Mouse (Mus musculus): ENCODE results near the gene Clba1. TPM values are rescaled to one million over a fixed set of nuclear protein-coding genes. Genes with fewer than 3 reads are reported as not detected.
A peak's percentile ranks its signal among the peaks of the same experiment; 100 is the strongest.

The Clba1 gene
- 7.6 and 8.0 TPM in 2 replicates for polyA plus RNA-seq (2015; fragmentation: Nextera tagmentation; extraction: Ambion mirVana)

DNA sequence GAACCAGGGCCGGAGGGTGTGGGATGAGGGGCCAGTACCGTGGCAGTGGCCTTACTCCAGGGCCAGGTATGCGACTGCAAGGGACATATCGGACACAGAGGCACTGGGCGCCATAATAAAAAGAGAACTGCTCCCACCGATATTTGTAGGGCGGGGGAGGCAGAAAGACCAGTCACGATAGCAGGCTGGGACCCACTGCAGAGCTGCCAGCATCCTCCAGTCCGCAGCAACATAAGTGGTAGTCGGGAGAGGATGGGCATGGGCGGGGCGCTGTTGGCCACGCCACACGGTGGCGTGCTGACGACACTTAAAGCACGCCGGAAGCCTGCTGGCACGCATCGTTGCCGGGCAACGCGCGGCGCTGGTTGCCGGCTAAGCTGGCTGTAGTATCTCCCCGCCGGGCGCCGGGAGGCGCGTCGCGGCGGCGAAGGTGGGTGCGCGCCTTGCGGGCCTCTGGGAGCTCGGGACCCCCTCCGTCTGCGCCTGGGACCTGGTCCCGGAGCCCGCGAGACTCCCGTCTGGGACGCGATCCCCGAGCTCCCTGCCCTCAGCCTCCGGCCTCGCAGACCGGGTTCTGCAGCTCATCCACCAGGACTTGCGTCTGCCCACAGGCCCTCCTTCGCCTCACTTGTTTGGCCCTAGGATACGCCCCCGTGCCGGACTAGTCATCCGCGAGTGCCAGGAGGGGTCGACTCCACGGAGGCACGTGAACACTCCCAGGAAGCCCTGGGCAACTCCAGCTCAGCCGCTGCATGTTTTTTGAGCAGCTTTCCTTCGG lies at the start of gene Clba1:
Gene Clba1 (plus strand): TSS at position 351 of the 778 bp plus-strand sequence.
- peak within 1 kb of the TSS; percentile 80 for H3K9ac ChIP-seq
- peaks cover 50% of the 10 kb centered on the region for H3K4me1 ChIP-seq
- no peaks in the 10 kb centered on the region for H3K9me3 ChIP-seq
- peaks cover 9% of the 10 kb centered on the region for H3K36me3 ChIP-seq
- ATAC-seq (ENCODE audit: extremely low read depth, insufficient number of reproducible peaks, low FRiP score, low TSS enrichment) = peak; percentile 79; the same call in 1 of the 2 replicates
- H3K27me3 ChIP-seq (replicated peaks) = peaks cover 42% of the 10 kb centered on the region
- WGBS = 2% methylated on average over 55 of the region's 64 CpGs
- peak within 1 kb of the TSS; percentile 40 for H3K27ac ChIP-seq (replicated peaks)
- H3K4me3 ChIP-seq = peak within 1 kb of the TSS; percentile 65
- H3K4me2 ChIP-seq = peak within 1 kb of the TSS; percentile 86

DNA sequence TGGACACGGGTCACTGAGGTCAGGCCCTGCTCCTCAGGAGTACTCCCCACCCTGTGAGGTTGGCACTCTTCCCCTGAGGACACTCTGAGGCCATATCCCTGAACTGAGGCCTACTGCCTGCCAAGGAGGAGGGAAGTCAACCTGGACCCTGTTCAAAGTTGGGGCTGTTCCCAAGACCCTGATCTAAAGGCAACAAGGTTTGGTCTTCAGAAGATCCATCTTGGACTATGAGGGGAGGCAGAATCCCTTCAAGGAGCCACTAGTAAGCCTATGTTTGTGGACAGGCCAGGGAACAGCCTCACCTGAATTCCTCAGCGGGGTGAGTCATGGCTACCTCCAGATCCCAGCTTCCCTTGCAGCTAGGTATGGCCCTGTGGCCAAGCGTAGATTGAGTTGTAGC lies 49.3 kb upstream of the Clba1 start:
- H3K9ac ChIP-seq = no peak overlapping the region
- H3K9me3 ChIP-seq = no peaks in the 10 kb centered on the region
- no peak overlapping the region for H3K4me3 ChIP-seq
- no peak for ATAC-seq (ENCODE audit: extremely low read depth, insufficient number of reproducible peaks, low FRiP score, low TSS enrichment)
- WGBS = 74% methylated on average over 3 of the region's 3 CpGs
- H3K4me2 ChIP-seq = no peak overlapping the region
- H3K36me3 ChIP-seq = no peaks in the 10 kb centered on the region
- no peak overlapping the region for H3K27ac ChIP-seq (replicated peaks)
- 0 out of 2 replicates have a peak, but pooled peaks cover 8% of the 10 kb centered on the region for H3K27me3 ChIP-seq (replicated peaks)
- no peaks in the 10 kb centered on the region for H3K4me1 ChIP-seq

DNA sequence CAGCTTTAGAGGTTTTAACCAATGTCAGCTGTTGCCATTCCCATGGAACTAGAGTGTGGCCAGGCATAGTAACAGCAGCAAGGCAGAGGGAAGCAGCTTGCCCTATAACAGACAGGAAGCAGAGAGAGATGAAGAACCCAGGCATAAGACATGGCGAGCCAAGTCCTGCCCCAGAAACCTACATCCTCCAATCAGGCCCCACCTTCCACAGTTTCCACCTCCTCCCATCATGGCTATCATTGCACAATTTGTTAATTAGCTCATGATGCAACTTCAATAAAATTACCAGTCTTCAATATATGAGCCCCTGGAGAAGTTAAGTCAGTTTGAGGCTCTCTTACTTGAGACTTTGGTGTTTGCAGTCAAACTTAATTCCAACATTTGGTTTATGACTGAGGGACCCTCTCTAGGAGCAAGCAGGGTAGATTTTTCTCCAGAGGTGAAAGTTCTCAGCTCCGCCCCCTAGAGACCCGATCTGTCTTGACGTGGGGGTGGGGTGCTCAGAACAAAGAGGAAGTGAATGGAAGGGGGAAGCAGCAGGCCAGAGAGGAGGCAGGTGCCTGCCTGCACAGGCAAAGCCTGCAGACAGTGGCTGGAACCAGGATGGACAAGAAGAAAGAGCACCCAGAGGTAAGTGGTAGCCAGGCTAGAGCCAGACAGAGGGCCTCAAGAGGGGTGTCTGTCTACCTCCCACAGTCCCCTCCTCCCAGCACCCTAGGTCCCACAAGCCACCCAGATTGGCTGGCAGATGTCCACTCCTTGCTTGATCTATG lies 48.4 kb upstream of the Clba1 start, which contains the start of gene Pld4:
Gene Pld4 (plus strand): TSS at position 502 of the 773 bp plus-strand sequence.
- Histone ChIP-seq H3K4me3 (no peak within 1 kb of the TSS), H3K27ac (replicated peaks) (no peak within 1 kb of the TSS), H3K4me1 (no peaks in the 10 kb centered on the region), H3K9me3 (no peaks in the 10 kb centered on the region), H3K9ac (no peak within 1 kb of the TSS), H3K27me3 (replicated peaks) (0 out of 2 replicates have a peak, but pooled peaks cover 4% of the 10 kb centered on the region), H3K36me3 (no peaks in the 10 kb centered on the region), H3K4me2 (no peak within 1 kb of the TSS)
- WGBS = 35% methylated on average over 4 of the region's 4 CpGs
- ATAC-seq (ENCODE audit: extremely low read depth, insufficient number of reproducible peaks, low FRiP score, low TSS enrichment) = no peak; the same call in 1 of the 2 replicates

DNA sequence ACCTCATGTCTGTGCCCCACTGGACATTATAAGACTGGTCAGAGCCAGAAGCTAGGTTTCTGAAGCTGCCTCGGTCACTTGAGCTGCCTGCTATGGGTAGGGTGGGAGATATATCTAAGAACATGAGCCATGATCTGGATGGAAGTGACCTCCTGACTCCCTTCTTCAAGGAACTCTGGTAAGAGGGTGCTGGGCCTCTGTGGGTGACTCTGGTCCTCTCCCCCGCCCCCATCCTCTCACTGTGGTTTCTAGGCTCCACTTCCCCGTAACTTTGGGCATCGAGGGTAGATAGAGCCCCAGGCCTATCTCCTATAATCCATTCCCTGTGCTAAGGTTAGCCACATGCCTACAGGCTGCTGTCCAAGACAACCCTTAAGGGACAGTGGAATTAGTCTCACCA lies 47.3 kb upstream of the Clba1 start:
- H3K4me1 ChIP-seq = no peaks in the 10 kb centered on the region
- H3K4me3 ChIP-seq = no peak overlapping the region
- no peaks in the 10 kb centered on the region for H3K9me3 ChIP-seq
- H3K36me3 ChIP-seq = no peaks in the 10 kb centered on the region
- H3K9ac ChIP-seq = no peak overlapping the region
- no peak for ATAC-seq (ENCODE audit: extremely low read depth, insufficient number of reproducible peaks, low FRiP score, low TSS enrichment)
- 76% methylated on average over 4 of the region's 4 CpGs for WGBS
- H3K27ac ChIP-seq (replicated peaks) = no peak overlapping the region
- no peaks in the 10 kb centered on the region for H3K27me3 ChIP-seq (replicated peaks)
- H3K4me2 ChIP-seq = no peak overlapping the region

DNA sequence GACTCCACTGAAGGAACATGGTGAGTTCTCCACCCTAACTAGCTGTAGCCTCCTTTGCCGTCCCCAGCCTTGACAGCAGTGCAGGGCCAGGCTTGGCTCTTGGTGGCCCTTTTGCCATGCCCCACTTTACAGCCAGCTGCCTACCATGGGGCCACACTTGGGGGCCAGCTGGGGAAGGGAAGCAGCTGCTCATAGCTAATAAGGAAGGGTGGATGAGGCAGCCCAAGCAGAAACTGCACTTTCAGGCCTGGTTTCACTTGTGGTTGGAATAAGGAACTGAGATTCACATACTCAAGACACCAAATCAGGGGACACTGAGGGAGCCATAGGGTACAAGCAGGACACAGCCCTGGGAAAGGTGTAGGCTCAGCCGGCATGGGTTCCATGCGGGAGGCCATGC lies 46.7 kb upstream of the Clba1 start:
- H3K9ac ChIP-seq = no peak overlapping the region
- WGBS = 82% methylated on average over 3 of the region's 3 CpGs
- ATAC-seq (ENCODE audit: extremely low read depth, insufficient number of reproducible peaks, low FRiP score, low TSS enrichment) = no peak
- no peak overlapping the region for H3K4me2 ChIP-seq
- no peaks in the 10 kb centered on the region for H3K27me3 ChIP-seq (replicated peaks)
- H3K36me3 ChIP-seq = no peaks in the 10 kb centered on the region
- H3K9me3 ChIP-seq = no peaks in the 10 kb centered on the region
- H3K4me1 ChIP-seq = no peaks in the 10 kb centered on the region
- no peak overlapping the region for H3K4me3 ChIP-seq
- no peak overlapping the region for H3K27ac ChIP-seq (replicated peaks)

DNA sequence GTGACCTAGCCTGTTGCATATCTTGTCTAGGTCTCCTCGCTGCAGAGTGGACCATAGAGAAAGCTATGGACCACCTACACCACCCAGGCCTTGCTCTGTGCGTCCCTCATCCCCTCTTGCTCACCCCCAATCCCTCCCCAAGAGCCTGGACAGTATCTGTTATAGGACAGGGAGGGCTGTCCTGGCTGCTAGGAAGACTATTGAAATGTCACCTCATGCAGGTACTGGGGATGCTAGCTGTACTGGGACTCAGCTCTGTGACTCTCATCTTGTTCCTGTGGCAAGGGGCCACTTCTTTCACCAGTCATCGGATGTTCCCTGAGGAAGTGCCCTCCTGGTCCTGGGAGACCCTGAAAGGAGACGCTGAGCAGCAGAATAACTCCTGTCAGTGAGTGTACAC lies 45.6 kb upstream of the Clba1 start:
- H3K27ac ChIP-seq (replicated peaks) = no peak overlapping the region
- no peak overlapping the region for H3K4me2 ChIP-seq
- no peaks in the 10 kb centered on the region for H3K36me3 ChIP-seq
- WGBS = 67% methylated on average over 4 of the region's 4 CpGs
- H3K4me3 ChIP-seq = no peak overlapping the region
- ATAC-seq (ENCODE audit: extremely low read depth, insufficient number of reproducible peaks, low FRiP score, low TSS enrichment) = no peak
- H3K4me1 ChIP-seq = no peaks in the 10 kb centered on the region
- no peaks in the 10 kb centered on the region for H3K27me3 ChIP-seq (replicated peaks)
- no peaks in the 10 kb centered on the region for H3K9me3 ChIP-seq
- H3K9ac ChIP-seq = no peak overlapping the region

DNA sequence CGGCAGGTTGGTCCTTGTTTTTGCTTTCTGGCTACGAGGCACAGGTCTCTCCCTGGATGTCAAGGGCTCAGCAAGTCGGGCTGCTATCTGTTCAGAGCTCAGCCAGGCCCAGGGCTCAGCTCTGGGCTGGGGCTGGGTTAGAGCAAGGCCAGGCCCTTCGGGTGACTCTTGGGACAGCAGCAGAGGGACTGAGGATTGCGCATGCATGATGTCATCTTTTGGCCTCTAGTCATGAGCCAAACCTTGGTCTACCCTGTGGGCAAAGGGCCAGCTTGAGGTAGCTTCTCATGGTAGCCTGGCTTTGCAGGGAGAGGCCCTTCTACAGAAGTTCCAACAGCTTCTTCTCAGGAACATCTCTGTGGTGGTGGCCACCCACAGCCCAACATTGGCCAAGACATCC lies 44.6 kb upstream of the Clba1 start:
- Histone ChIP-seq H3K9ac (no peak overlapping the region), H3K9me3 (no peaks in the 10 kb centered on the region), H3K4me2 (no peak overlapping the region), H3K4me1 (peaks cover 2% of the 10 kb centered on the region; the same call in 1 of the 2 replicates), H3K27ac (replicated peaks) (no peak overlapping the region), H3K27me3 (replicated peaks) (no peaks in the 10 kb centered on the region), H3K36me3 (no peaks in the 10 kb centered on the region), H3K4me3 (no peak overlapping the region)
- ATAC-seq (ENCODE audit: extremely low read depth, insufficient number of reproducible peaks, low FRiP score, low TSS enrichment) = no peak
- 62% methylated on average over 5 of the region's 5 CpGs for WGBS

DNA sequence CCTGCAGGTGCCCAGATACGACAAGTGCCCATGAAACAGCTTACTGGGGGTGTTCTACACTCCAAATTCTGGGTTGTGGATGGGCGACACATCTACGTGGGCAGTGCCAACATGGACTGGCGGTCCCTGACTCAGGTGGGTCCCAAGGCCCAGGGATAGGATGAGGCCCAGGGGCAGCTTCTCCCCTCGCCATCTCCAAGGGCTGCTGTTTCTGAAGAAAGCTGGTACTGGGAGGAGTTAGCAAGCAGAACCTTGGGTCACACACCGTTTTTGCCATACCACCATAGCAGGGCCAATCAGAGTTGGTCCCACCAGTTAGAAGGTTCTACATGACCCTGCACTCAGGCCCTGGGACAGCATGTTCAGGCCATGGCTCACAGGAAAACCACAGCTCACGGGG lies 43.7 kb upstream of the Clba1 start:
- 83% methylated on average over 7 of the region's 7 CpGs for whole genome bisulfite sequencing
- no peak overlapping the region for H3K4me2 ChIP-seq
- no peak overlapping the region for H3K4me3 ChIP-seq
- no peaks in the 10 kb centered on the region for H3K27me3 ChIP-seq (replicated peaks)
- no peak for ATAC-seq (ENCODE audit: extremely low read depth, insufficient number of reproducible peaks, low FRiP score, low TSS enrichment)
- H3K36me3 ChIP-seq = no peaks in the 10 kb centered on the region
- no peaks in the 10 kb centered on the region for H3K9me3 ChIP-seq
- H3K9ac ChIP-seq = no peak overlapping the region
- H3K27ac ChIP-seq (replicated peaks) = no peak overlapping the region
- peaks cover 10% of the 10 kb centered on the region; the same call in 1 of the 2 replicates for H3K4me1 ChIP-seq

DNA sequence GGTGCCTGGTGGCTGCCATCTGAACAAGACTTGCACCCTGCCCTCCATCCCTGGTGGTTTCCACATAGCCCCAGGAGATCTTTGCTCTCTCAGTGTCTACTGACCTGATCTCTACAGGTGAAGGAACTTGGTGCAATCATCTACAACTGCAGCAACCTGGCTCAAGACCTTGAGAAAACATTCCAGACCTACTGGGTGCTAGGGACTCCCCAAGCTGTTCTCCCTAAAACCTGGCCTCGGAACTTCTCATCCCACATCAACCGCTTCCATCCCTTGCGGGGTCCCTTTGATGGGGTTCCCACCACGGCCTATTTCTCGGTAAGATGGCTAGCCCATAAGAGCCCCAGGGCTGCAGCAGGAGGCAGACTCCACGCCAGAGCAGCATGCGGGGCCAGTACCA lies 42.2 kb upstream of the Clba1 start:
- H3K4me2 ChIP-seq = no peak overlapping the region
- H3K36me3 ChIP-seq = no peaks in the 10 kb centered on the region
- H3K9me3 ChIP-seq = no peaks in the 10 kb centered on the region
- no peak for ATAC-seq (ENCODE audit: extremely low read depth, insufficient number of reproducible peaks, low FRiP score, low TSS enrichment)
- H3K27ac ChIP-seq (replicated peaks) = no peak overlapping the region
- H3K4me3 ChIP-seq = no peak overlapping the region
- no peaks in the 10 kb centered on the region for H3K27me3 ChIP-seq (replicated peaks)
- H3K4me1 ChIP-seq = peaks cover 10% of the 10 kb centered on the region; the same call in 1 of the 2 replicates
- no peak overlapping the region for H3K9ac ChIP-seq
- WGBS = 83% methylated on average over 7 of the region's 7 CpGs

DNA sequence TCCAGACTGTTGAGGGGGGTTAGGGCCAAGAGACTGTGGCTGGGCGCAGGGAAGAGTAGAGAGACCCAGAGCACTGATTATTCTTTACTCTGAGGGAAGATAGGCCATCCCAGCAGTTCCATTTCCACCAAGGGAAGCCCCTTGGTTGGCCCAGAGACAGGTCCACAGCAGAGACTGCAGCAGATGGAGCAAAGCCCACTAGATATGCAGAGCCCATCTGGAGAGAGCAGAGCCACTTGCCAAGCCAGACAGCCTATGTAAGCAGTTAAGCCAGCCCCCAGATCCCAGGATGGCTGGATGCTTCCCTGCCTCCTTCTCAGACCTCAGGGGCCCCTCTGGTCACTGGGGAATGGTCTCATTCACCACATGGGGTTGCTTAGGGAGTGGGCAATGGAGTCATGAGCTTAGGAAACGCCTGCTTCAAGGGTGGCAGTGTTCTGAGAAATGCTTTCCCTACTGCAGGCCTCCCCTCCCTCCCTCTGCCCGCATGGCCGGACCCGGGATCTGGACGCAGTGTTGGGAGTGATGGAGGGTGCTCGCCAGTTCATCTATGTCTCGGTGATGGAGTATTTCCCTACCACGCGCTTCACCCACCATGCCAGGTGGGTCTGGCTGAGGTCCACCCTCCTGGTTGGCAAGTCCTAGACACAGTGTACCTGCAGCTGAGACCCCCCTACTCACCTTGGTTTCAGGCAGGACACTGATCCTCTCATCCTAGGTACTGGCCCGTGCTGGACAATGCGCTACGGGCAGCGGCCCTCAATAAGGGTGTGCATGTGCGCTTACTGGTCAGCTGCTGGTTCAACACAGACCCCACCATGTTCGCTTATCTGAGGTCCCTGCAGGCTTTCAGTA lies 41.5 kb upstream of the Clba1 start:
- WGBS = 87% methylated on average over 16 of the region's 16 CpGs
- Histone ChIP-seq H3K27me3 (replicated peaks) (peaks cover 5% of the 10 kb centered on the region; the same call in 1 of the 2 replicates), H3K4me2 (no peak overlapping the region), H3K4me1 (peaks cover 10% of the 10 kb centered on the region; the same call in 1 of the 2 replicates), H3K9ac (no peak overlapping the region), H3K36me3 (no peaks in the 10 kb centered on the region), H3K9me3 (no peaks in the 10 kb centered on the region), H3K4me3 (no peak overlapping the region), H3K27ac (replicated peaks) (no peak overlapping the region)
- no peak for ATAC-seq (ENCODE audit: extremely low read depth, insufficient number of reproducible peaks, low FRiP score, low TSS enrichment)

DNA sequence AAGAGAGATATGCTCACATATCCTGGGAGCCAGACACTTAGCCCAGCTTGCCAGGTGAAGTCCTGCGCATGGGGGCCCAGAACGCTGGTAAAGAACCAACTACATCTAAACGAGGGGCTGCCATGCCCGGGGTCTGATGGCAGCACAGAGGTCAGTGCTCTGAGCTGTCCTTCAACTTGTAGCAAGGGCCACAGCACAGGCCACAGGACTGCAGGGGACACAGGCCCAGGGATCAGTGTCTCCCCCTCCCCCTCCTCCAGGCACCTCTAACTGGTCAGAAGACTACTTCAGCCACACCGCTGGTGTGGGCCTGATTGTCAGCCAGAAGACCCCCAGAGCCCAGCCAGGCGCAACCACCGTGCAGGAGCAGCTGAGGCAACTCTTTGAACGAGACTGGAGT lies 40.6 kb upstream of the Clba1 start:
- no peak overlapping the region for H3K9ac ChIP-seq
- H3K4me1 ChIP-seq = peaks cover 13% of the 10 kb centered on the region
- H3K9me3 ChIP-seq = no peaks in the 10 kb centered on the region
- no peak for ATAC-seq (ENCODE audit: extremely low read depth, insufficient number of reproducible peaks, low FRiP score, low TSS enrichment)
- WGBS = 72% methylated on average over 8 of the region's 8 CpGs
- H3K27ac ChIP-seq (replicated peaks) = no peak overlapping the region
- H3K4me2 ChIP-seq = no peak overlapping the region
- H3K36me3 ChIP-seq = no peaks in the 10 kb centered on the region
- H3K27me3 ChIP-seq (replicated peaks) = peaks cover 10% of the 10 kb centered on the region; the same call in 1 of the 2 replicates
- no peak overlapping the region for H3K4me3 ChIP-seq
